Mouse (Mus musculus) mesoderm, embryonic 11.5 days (tissue): ENCODE results near the gene Cd59a.

Source experiments
- DNase-seq: peaks from one replicate; pipeline ENCODE4 v3.0.0-alpha.2; 2012; ENCODE audit warnings: low read depth, low spot score

Cd59a gene

DNA sequence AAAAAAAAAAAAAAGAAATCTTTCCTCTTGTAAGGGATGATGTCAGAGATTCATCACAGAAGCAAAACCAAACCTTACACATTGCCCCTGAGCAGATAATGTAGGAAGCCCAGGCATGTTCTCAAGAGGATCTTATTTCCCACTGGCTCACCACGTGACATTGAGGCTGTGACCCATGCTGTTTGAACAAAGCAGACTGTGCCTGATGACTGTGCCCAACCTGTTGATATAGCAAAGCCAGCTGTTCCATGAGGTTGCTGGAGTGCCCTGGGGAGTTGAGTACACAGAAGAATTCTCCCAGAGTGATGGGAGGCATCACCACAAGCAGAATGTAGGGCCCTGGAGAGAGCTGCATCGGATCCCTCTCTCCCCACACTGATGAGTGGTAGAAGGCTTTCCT is 40.3 kb downstream of the Cd59a start:
- DNase-seq: no peak

DNA sequence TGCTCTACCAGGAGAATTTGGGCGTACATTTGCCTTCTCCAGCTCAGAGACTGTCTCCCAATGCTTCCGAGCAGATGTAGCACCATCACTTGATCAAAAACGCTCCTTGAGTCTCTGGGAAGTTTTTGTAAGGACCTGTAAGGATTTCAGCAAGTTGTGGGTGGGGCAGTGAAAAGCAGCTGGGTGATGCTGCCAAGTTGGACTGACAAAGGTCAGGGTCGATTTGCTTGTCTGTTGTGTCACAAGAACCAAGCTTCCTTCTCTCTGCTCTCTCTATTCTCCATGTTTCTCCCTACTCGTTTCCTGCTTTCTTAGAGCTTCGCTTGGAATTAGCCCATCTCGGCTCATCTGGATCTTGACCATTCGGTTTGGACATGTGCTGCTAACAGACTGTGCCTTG is 46.5 kb downstream of the Cd59a start:
- DNase-seq: no peak

DNA sequence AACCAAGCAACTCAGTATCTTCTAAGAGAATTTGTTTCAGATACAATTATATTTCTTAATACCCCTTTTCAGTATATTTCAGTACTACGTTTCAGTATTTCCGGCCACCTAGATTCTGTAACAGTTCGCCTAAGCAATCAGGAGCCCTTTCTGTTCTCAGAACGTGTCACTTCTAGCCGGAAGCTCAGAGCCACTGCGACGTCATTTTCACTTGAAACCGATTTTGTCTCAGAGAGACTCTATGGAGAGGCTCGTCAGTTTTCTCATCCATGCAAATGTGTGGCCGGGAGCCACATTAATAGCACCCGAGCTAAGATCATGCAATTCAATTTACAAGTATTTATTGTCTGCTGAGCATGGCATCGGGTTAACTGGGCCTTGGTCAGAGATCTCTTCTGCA is 48.4 kb downstream of the Cd59a start:
- no peak for DNase-seq

DNA sequence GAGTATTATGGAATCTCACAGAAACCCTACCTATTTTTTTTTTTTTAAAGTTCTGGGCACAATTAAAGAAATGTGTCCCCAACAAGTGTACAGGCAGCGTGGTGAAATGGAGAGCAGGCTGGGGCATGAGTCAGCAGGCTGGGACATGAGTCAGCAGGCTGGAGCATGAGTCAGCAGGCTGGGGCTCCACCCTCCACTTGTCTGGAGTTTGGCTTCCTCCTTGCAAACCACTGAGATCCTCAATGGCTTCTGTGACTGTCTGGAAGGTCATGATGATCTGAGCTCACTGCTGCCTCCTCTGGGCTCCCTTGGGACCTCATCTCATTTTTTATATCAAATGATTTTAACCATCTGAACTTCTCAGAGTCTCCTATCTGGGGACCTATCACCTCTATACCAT is 50.4 kb downstream of the Cd59a start:
- DNase-seq: no peak

DNA sequence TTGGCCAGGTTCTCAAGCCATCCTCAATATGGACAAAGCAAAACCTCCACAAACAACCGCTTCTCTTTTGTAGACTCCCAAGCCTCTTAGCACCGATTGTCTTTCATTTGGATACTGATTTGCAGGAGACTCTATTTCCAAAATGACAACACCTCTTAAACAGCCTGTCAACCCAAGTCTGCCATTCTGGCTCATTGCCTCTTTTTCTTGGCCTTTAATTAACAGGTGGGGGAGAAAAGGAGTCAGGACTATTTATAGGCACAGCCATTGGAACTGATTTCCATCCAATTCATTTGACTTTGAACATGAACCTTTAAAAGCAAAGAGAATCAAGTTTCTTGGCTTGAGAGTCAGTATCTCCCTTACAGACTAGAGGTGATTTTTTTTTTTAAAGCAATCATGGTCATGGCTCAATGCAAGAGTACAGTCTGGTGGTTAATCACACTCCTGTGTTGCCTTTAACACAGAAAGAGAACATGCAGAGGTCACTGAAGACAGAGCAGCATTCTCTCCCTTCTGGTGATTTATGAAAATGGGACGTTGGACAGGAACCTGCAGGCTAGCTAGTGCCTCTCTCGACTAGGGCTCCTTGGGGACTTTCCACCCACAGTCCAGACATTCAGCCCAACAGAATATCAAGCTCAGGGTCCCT is 52.4 kb downstream of the Cd59a start:
- no peak for DNase-seq

DNA sequence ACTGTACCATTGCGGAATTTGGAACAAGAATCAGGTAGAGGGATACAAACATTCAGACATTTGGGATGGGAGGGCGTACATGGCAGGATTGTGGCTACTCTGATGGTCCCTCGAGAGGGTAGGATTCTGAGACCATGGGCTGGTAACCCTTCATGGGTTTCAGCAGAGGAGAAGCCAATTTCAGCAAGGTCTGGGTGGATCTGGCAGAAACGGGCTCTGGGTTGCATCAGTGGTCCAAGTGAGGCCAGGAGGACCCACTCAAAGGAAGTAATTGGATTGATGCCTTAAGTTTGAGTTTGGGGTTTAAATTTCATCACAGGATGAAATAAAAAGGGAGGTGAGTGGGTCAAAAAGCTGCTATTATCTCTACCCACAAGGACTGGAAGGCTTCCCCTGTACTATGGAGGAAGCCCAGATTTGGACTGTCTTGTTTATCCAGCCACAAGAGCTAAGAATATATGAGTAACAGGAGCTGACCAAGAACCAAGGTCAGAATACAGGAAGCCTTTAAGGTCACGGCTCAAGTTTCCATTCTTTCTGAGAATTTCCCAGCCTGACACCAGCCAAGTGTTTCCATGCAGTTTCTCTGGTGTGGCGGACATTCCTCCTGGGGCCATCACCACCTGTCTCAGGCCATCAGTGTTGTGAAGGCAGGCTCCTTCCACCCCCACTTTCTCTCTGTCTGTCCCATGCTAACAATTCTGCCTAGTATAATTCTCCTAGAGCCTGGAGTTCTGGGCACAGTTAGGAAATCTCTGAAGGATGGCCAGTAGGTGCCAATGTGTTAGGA is 55.2 kb downstream of the Cd59a start:
- peak; percentile 39 for DNase-seq

DNA sequence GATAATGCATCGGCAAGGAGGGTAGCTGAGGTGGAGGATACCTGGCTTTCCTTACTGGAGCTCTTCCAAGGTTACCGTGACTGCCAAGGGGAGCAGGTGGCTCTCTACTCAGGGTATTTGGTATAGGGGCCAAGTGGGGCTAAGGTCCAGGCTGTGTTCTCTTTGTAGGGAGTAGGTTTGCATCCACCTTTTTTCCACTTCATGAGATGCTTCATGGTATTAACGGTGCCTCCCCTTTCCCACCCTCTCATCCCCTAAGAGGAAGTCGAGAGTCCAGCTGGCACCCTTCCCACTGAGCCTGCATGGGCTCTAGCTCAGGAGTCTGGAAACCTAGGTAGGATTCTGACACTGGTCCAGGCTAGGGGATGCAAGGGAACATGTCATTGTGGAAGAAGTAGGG is 57.7 kb downstream of the Cd59a start:
- no peak for DNase-seq

DNA sequence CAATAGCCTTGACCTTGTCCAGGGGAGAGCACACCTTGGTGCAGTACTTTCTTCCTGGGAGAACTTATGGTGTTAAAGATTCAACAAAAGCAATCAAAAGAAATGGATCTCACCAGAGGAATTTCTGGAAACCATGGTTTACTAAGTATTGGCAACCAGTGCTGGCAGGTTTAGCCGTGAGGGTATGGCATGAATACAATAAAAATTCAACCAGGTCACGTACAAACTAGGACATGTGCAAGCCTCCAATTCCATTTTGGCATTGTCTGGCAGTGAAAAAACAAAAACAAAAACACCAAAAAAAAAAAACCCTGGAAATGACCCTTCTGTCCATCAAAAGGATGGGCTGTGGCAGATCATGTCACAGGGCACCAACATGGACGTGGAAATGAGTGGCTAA is 58.3 kb downstream of the Cd59a start:
- no peak for DNase-seq

DNA sequence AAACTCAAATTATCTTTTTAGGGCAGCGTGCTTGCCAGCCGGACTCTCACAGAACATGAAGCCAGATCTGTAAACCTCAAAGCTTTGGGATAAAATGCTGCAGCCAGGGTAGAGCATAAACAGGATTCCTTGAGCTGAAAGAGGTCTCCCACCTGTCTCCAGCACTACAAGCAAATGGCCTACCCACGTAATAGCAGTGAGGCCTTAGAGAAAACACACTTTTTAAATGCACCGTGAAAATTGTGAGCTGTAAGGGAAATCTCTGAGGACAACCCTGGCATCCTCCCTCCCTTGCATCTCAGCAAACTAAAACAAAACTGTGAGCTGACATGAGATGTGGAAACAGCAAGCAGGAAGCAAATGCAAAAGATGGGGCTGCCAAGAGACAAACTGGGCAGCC is 62.2 kb downstream of the Cd59a start:
- DNase-seq: no peak

DNA sequence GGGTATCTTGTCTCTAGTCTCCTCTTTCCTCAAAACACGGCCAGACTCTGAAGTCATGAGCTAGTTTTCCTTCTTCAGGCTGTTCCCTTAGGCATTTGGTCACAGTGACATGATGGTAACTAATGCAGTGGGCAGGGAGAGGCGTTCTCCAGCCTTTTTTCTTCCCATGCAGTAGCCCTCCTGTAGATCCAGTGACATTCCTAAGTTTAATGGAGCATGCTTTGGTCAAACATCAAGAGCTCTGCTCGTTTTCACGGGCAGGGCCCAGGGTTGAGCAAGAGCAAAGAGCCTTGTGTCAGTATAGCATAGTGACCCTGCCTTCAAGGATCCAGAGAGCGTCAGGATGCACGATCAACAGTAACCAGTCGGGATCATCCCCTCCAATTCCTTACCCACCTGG is 67.8 kb downstream of the Cd59a start:
- no peak for DNase-seq

DNA sequence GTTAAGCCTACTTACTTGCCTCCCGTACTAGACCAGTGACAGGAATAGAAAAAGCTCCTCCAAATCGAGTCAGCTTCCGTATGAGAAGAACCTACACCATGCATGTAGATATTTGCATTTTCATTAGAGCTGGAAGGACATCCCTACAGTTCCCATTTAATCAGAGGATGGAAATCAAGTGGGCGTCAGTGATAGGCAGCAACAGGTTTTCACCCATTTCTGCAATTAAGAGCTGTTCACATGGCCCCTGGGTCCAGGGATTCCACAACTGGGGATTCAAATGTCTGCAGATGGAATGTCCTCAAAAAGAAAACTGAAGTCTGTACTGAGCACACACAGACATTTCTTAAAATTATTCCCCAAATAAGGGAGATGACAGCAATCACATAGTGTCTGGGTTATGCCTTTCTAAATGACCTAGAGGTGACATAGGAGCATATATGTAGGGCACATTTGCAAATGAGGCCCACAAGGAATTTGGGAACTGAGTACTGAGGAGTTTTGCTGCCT is 68.4 kb downstream of the Cd59a start:
- no peak for DNase-seq
